Mouse (Mus musculus) forebrain, postnatal 0 days (tissue): Measurements from ENCODE around the gene Mrps27. TPM values are rescaled to one million over a fixed set of nuclear protein-coding genes. Genes with fewer than 3 reads are reported as not detected.

Source experiments
- ATAC-seq: fragments of 200-750 bp; cut with Nextera tagmentation; 2 replicates; pipeline ENCODE4 v1.8.0; 2017; ENCODE audit warnings: mild to moderate bottlenecking, moderate library complexity
- DNase-seq: peaks from one replicate; pipeline ENCODE4 v3.0.0-alpha.2; 2015
- H3K27ac ChIP-seq: fragments of 300-500 bp; sonication (generic); 2 replicates; pipeline ENCODE4 v1.5.1; 2014; ENCODE audit warnings: low read depth, mild to moderate bottlenecking, antibody characterized with exemption, low read length, moderate library complexity, mixed read lengths
- H3K27me3 ChIP-seq: fragments of 300-500 bp; sonication (generic); 2 replicates; pipeline ENCODE4 v1.6.1; 2014; ENCODE audit warnings: mild to moderate bottlenecking, low read length, mixed read lengths; ENCODE audit not compliant: insufficient read depth
- H3K36me3 ChIP-seq: fragments of 300-500 bp; sonication (generic); 2 replicates; pipeline ENCODE4 v1.6.1; 2014; ENCODE audit warnings: mild to moderate bottlenecking, moderate library complexity; ENCODE audit not compliant: insufficient read depth
- H3K4me1 ChIP-seq: fragments of 300-500 bp; sonication (generic); 2 replicates; pipeline ENCODE4 v1.6.1; 2014; ENCODE audit warnings: antibody characterized with exemption; ENCODE audit not compliant: insufficient read depth
- H3K4me2 ChIP-seq: fragments of 300-500 bp; sonication (generic); 2 replicates; pipeline ENCODE4 v1.6.1; 2014; ENCODE audit warnings: low read depth, mild to moderate bottlenecking, moderate library complexity
- H3K4me3 ChIP-seq: fragments of 300-500 bp; sonication (generic); 2 replicates; pipeline ENCODE4 v1.5.1; 2014; ENCODE audit warnings: low read depth, low read length, mixed read lengths
- H3K9ac ChIP-seq: fragments of 300-500 bp; sonication (generic); 2 replicates; pipeline ENCODE4 v1.6.1; 2014; ENCODE audit warnings: mild to moderate bottlenecking
- H3K9me3 ChIP-seq: fragments of 300-500 bp; sonication (generic); 2 replicates; pipeline ENCODE4 v1.6.1; 2016; ENCODE audit warnings: low read length
- CTCF ChIP-seq: sonication (generic); IDR thresholded peaks from 2 replicates; pipeline ENCODE4 v1.5.1; 2016; ENCODE audit warnings: antibody characterized with exemption, control low read depth, low read depth
- WGBS: fragments of 180-500 bp; shearing (Covaris S2); extraction: QIAGEN DNeasy Blood & Tissue Kit; methylation state at CpG from one replicate; pipeline ENCODE4 v1.1.7; 2014; 5-methylcytosine and 5-hydroxymethylcytosine counted together
- polyA plus RNA-seq: library from polyadenylated mRNA; unstranded; fragments of >200 nt; fragmentation: Nextera tagmentation; extraction: Ambion mirVana; gene quantifications from 2 replicates; pipeline ENCODE4 v1.2.1, GENCODE M21; 2015
- total RNA-seq: library from RNA; depleted of rRNA; stranded (reverse); fragments of >200 nt; gene quantifications from 2 replicates; pipeline ENCODE4 v1.2.3, GENCODE M21; 2014

The Mrps27 gene
- total and polyA plus RNA-seq, 2 experiments from 2014 or later, result 23.9 to 39.6 TPM

GRCm38 (mm10) chr13:99374191-99374590 is 29.6 kb downstream of the Mrps27 start:
- ATAC-seq (no peak), DNase-seq (no peak)
- Histone ChIP-seq H3K4me1 (no peaks in the 10 kb centered on the region), H3K27me3 (no peaks in the 10 kb centered on the region), H3K4me3 (no peak overlapping the region), H3K9me3 (no peaks in the 10 kb centered on the region), H3K36me3 (no peaks in the 10 kb centered on the region), H3K4me2 (no peak overlapping the region), H3K27ac (no peak overlapping the region), H3K9ac (no peak overlapping the region)
- 89% methylated on average over 4 of the region's 4 CpGs for WGBS
- no peak for TF ChIP-seq CTCF

GRCm38 (mm10) chr13:99375550-99375949 is 31.0 kb downstream of the Mrps27 start:
- Histone ChIP-seq H3K36me3 (no peaks in the 10 kb centered on the region), H3K9ac (no peak overlapping the region), H3K4me2 (no peak overlapping the region), H3K4me1 (no peaks in the 10 kb centered on the region), H3K27me3 (no peaks in the 10 kb centered on the region), H3K27ac (no peak overlapping the region), H3K4me3 (no peak overlapping the region), H3K9me3 (no peaks in the 10 kb centered on the region)
- TF ChIP-seq CTCF, result peak; percentile 92
- DNase-seq (peak; percentile 89), ATAC-seq (peak; percentile 82)
- WGBS, result 34% methylated on average over 6 of the region's 6 CpGs

GRCm38 (mm10) chr13:99377055-99377454 is 32.5 kb downstream of the Mrps27 start:
- H3K4me3 ChIP-seq, result no peak overlapping the region
- 84% methylated on average over 6 of the region's 6 CpGs for WGBS
- H3K27me3 ChIP-seq, result no peaks in the 10 kb centered on the region
- no peak overlapping the region for H3K4me2 ChIP-seq
- H3K9ac ChIP-seq, result no peak overlapping the region
- no peak for ATAC-seq
- TF ChIP-seq CTCF, result no peak
- no peaks in the 10 kb centered on the region for H3K9me3 ChIP-seq
- no peak for DNase-seq
- no peaks in the 10 kb centered on the region for H3K4me1 ChIP-seq
- H3K36me3 ChIP-seq, result 0 out of 2 replicates have a peak, but pooled peaks cover 2% of the 10 kb centered on the region
- H3K27ac ChIP-seq, result no peak overlapping the region

GRCm38 (mm10) chr13:99378223-99378622 is 33.6 kb downstream of the Mrps27 start:
- no peak for TF ChIP-seq CTCF
- Histone ChIP-seq H3K36me3 (0 out of 2 replicates have a peak, but pooled peaks cover 2% of the 10 kb centered on the region), H3K4me2 (no peak overlapping the region), H3K9me3 (no peaks in the 10 kb centered on the region), H3K4me1 (no peaks in the 10 kb centered on the region), H3K27me3 (no peaks in the 10 kb centered on the region), H3K9ac (no peak overlapping the region), H3K4me3 (no peak overlapping the region), H3K27ac (no peak overlapping the region)
- 86% methylated on average over 1 of the region's 1 CpGs for WGBS
- ATAC-seq (no peak), DNase-seq (no peak)

- no peaks in the 10 kb centered on the region for H3K9me3 ChIP-seq
- ATAC-seq, result no peak
- no peak overlapping the region for H3K4me3 ChIP-seq
- no peak for TF ChIP-seq CTCF
- H3K4me1 ChIP-seq, result no peaks in the 10 kb centered on the region
- H3K4me2 ChIP-seq, result no peak overlapping the region
- H3K27me3 ChIP-seq, result no peaks in the 10 kb centered on the region
- 46% methylated on average over 6 of the region's 6 CpGs for WGBS
- H3K27ac ChIP-seq, result no peak overlapping the region
- H3K36me3 ChIP-seq, result peaks cover 2% of the 10 kb centered on the region; the same call in 1 of the 2 replicates
- DNase-seq, result no peak
- H3K9ac ChIP-seq, result no peak overlapping the region
These were observed 37.8 kb downstream of the Mrps27 start for GRCm38 (mm10) chr13:99382373-99382772.

- ATAC-seq (no peak), DNase-seq (no peak)
- no peak for TF ChIP-seq CTCF
- Histone ChIP-seq H3K27me3 (no peaks in the 10 kb centered on the region), H3K4me3 (no peak overlapping the region), H3K4me1 (no peaks in the 10 kb centered on the region), H3K9me3 (no peaks in the 10 kb centered on the region), H3K9ac (no peak overlapping the region), H3K36me3 (peaks cover 2% of the 10 kb centered on the region; the same call in 1 of the 2 replicates), H3K4me2 (no peak overlapping the region), H3K27ac (no peak overlapping the region)
- WGBS, result 44% methylated on average over 7 of the region's 7 CpGs
These were observed 40.1 kb downstream of the Mrps27 start for GRCm38 (mm10) chr13:99384555-99385203.

- H3K9me3 ChIP-seq, result no peaks in the 10 kb centered on the region
- H3K27ac ChIP-seq, result no peak overlapping the region
- H3K4me3 ChIP-seq, result no peak overlapping the region
- WGBS, result 76% methylated on average over 6 of the region's 6 CpGs
- H3K4me2 ChIP-seq, result no peak overlapping the region
- no peaks in the 10 kb centered on the region for H3K27me3 ChIP-seq
- no peak overlapping the region for H3K9ac ChIP-seq
- no peak for DNase-seq
- no peaks in the 10 kb centered on the region for H3K4me1 ChIP-seq
- peaks cover 2% of the 10 kb centered on the region; the same call in 1 of the 2 replicates for H3K36me3 ChIP-seq
- no peak; the same call in 1 of the 2 replicates for ATAC-seq
- TF ChIP-seq CTCF, result no peak
These were observed 41.3 kb downstream of the Mrps27 start for GRCm38 (mm10) chr13:99385911-99386310.
